Mouse (Mus musculus) cortical plate, adult 2 months (tissue): Measurements from ENCODE around the gene Syt7.

Experiments
- CTCF ChIP-seq: fragments of 200-500 bp; IDR thresholded peaks from 2 replicates; pipeline ENCODE4 v1.5.1; 2011; ENCODE audit warnings: mild to moderate bottlenecking, control low read depth, low read length; ENCODE audit not compliant: insufficient read depth; ENCODE audit errors: extremely low read depth
- POLR2A ChIP-seq: fragments of 200-500 bp; IDR thresholded peaks from 2 replicates; pipeline ENCODE4 v1.6.1; 2011; ENCODE audit warnings: mild to moderate bottlenecking, low read length, control low read depth; ENCODE audit not compliant: insufficient read depth; ENCODE audit errors: extremely low read depth

- TF ChIP-seq CTCF, result 0 out of 2 replicates have a peak, but pooled peaks have one; percentile 28
- TF ChIP-seq POLR2A, result no peak
Measured at GRCm38 (mm10) chr19:10391995-10392394, 3.1 kb downstream of the Syt7 start.
